Mouse (Mus musculus) natural killer cell, adult 2 months (primary cell): ENCODE results near the gene Tmsb15a.
"Not testable (repeated sequence)": the region's sequence is repeated elsewhere in the genome, so short reads cannot be mapped to it uniquely, and the experiment has no call there.

Source experiments
- DNase-seq, 2 experiments: peaks; one replicate each; pipeline ENCODE4 v3.0.0; 2022; ENCODE audit warnings: low spot score in 2 of 2

The Tmsb15a gene

GRCm38 (mm10) chrX:135725161-135725560 is at the start of gene Tmsb15a:
Gene Tmsb15a (minus strand): TSS chrX:135725261.
- DNase-seq: peak; percentile 32 to 55

GRCm38 (mm10) chrX:135768565-135768964 is 43.5 kb upstream of the Tmsb15a start:
- DNase-seq: no peak

- no peak for DNase-seq
Observed at GRCm38 (mm10) chrX:135768043-135768548, 43.0 kb upstream of the Tmsb15a start.

GRCm38 (mm10) chrX:135761707-135762106 is 36.6 kb upstream of the Tmsb15a start:
- peak in 1 of 2 experiments; percentile 1 for DNase-seq

GRCm38 (mm10) chrX:135752832-135753231 is 27.8 kb upstream of the Tmsb15a start:
- peak; percentile 51 to 62 for DNase-seq

- not testable (repeated sequence) for DNase-seq
Observed at GRCm38 (mm10) chrX:135745376-135745775, 20.3 kb upstream of the Tmsb15a start.

GRCm38 (mm10) chrX:135743056-135743355 is 17.9 kb upstream of the Tmsb15a start:
- no peak for DNase-seq

GRCm38 (mm10) chrX:135742304-135743055 is 17.4 kb upstream of the Tmsb15a start, which contains the start of the genes Armcx5 and Gprasp1:
Gene Armcx5 (plus strand): TSS chrX:135742733.
Gene Gprasp1 (plus strand): TSS chrX:135742733.
- peak; percentile 78 to 84 for DNase-seq

- peak in 1 of 2 experiments; percentile 38 for DNase-seq
Observed at GRCm38 (mm10) chrX:135738730-135739520, 13.9 kb upstream of the Tmsb15a start.

- no peak for DNase-seq
Observed at GRCm38 (mm10) chrX:135712845-135713244, 12.2 kb downstream of the Tmsb15a start.

GRCm38 (mm10) chrX:135704349-135704748 is 20.7 kb downstream of the Tmsb15a start:
- DNase-seq: no peak

- DNase-seq: no peak
Observed at GRCm38 (mm10) chrX:135703111-135703510, 21.9 kb downstream of the Tmsb15a start.

- no peak for DNase-seq
Observed at GRCm38 (mm10) chrX:135693633-135694032, 31.4 kb downstream of the Tmsb15a start, which contains the start of gene Tcp11x2. Gene Tcp11x2 (minus strand): TSS chrX:135693790.

- DNase-seq: no peak
Observed at GRCm38 (mm10) chrX:135687802-135688201, 37.3 kb downstream of the Tmsb15a start.

GRCm38 (mm10) chrX:135681858-135682257 is 43.2 kb downstream of the Tmsb15a start:
- no peak for DNase-seq
